Mouse (Mus musculus) lung, embryonic 14.5 days (tissue): ENCODE data around the gene Pnpla1. TPM values are rescaled to one million over a fixed set of nuclear protein-coding genes. Genes with fewer than 3 reads are reported as not detected.

Experiments
- ATAC-seq: fragments of 200-750 bp; cut with Nextera tagmentation; 2 replicates; pipeline ENCODE4 v1.8.0; 2017; ENCODE audit warnings: mild to moderate bottlenecking, moderate TSS enrichment, moderate library complexity; ENCODE audit not compliant: insufficient read depth
- DNase-seq: peaks from one replicate; pipeline ENCODE4 v3.0.0-alpha.2; 2015
- H3K27ac ChIP-seq: fragments of 300-500 bp; sonication (generic); 2 replicates; pipeline ENCODE4 v1.5.1; 2014; ENCODE audit warnings: low read depth, mild to moderate bottlenecking, moderate library complexity
- H3K27me3 ChIP-seq: fragments of 300-500 bp; sonication (generic); 2 replicates; pipeline ENCODE4 v1.6.1; 2014; ENCODE audit warnings: low read length, control low read depth; ENCODE audit not compliant: insufficient read depth
- H3K36me3 ChIP-seq: fragments of 300-500 bp; sonication (generic); 2 replicates; pipeline ENCODE4 v1.6.1; 2014; ENCODE audit warnings: control low read depth; ENCODE audit not compliant: insufficient read depth
- H3K4me1 ChIP-seq: fragments of 300-500 bp; sonication (generic); 2 replicates; pipeline ENCODE4 v1.6.1; 2014; ENCODE audit warnings: antibody characterized with exemption, control low read depth; ENCODE audit not compliant: insufficient read depth
- H3K4me2 ChIP-seq: fragments of 300-500 bp; sonication (generic); 2 replicates; pipeline ENCODE4 v1.6.1; 2014; ENCODE audit warnings: mild to moderate bottlenecking
- H3K4me3 ChIP-seq: fragments of 300-500 bp; sonication (generic); 2 replicates; pipeline ENCODE4 v1.5.1; 2014; ENCODE audit warnings: low read depth, low read length
- H3K9ac ChIP-seq: fragments of 300-500 bp; sonication (generic); 2 replicates; pipeline ENCODE4 v1.6.1; 2014
- H3K9me3 ChIP-seq: fragments of 300-500 bp; sonication (generic); 2 replicates; pipeline ENCODE4 v1.6.1; 2016; ENCODE audit warnings: low read depth, low read length, control low read depth
- CTCF ChIP-seq: IDR thresholded peaks from 2 replicates; pipeline ENCODE4 v1.5.1; 2016; ENCODE audit warnings: antibody characterized with exemption, low read depth
- WGBS: fragments of 180-500 bp; shearing (Covaris S2); extraction: QIAGEN DNeasy Blood & Tissue Kit; methylation state at CpG from one replicate; pipeline ENCODE4 v1.1.7; 2014; 5-methylcytosine and 5-hydroxymethylcytosine counted together
- polyA plus RNA-seq: library from polyadenylated mRNA; unstranded; fragments of >200 nt; fragmentation: Nextera tagmentation; extraction: Ambion mirVana; gene quantifications from 2 replicates; pipeline ENCODE4 v1.2.1, GENCODE M21; 2014

The Pnpla1 gene
- polyA plus RNA-seq, 1 experiment from 2014 or later, result 0.05 TPM

- H3K36me3 ChIP-seq, result no peaks in the 10 kb centered on the region
- peaks cover 11% of the 10 kb centered on the region; the same call in 1 of the 2 replicates for H3K27me3 ChIP-seq
- no peak for DNase-seq
- no peaks in the 10 kb centered on the region for H3K9me3 ChIP-seq
- H3K4me3 ChIP-seq, result no peak overlapping the region
- H3K4me1 ChIP-seq, result no peaks in the 10 kb centered on the region
- WGBS, result 22% methylated on average over 7 of the region's 7 CpGs
- no peak overlapping the region for H3K9ac ChIP-seq
- no peak overlapping the region for H3K27ac ChIP-seq
- peak; percentile 41; the same call in 1 of the 2 replicates for TF ChIP-seq CTCF
- ATAC-seq, result no peak
- H3K4me2 ChIP-seq, result peak overlapping the region; percentile 53
Measured at GRCm38 (mm10) chr17:28910139-28910538, 51.9 kb downstream of the Pnpla1 start.

GRCm38 (mm10) chr17:28913200-28913599, 55.0 kb downstream of the Pnpla1 start:
- ATAC-seq, result no peak
- Histone ChIP-seq H3K4me3 (no peak overlapping the region), H3K9ac (no peak overlapping the region), H3K27ac (no peak overlapping the region), H3K4me2 (no peak overlapping the region), H3K36me3 (no peaks in the 10 kb centered on the region), H3K4me1 (no peaks in the 10 kb centered on the region), H3K9me3 (no peaks in the 10 kb centered on the region), H3K27me3 (peaks cover 11% of the 10 kb centered on the region; the same call in 1 of the 2 replicates)
- peak; percentile 51 for DNase-seq
- no peak for TF ChIP-seq CTCF
- WGBS, result 41% methylated on average over 5 of the region's 5 CpGs

GRCm38 (mm10) chr17:28913940-28914339, 55.7 kb downstream of the Pnpla1 start:
- H3K9ac ChIP-seq, result no peak overlapping the region
- no peaks in the 10 kb centered on the region for H3K9me3 ChIP-seq
- WGBS, result 54% methylated on average over 6 of the region's 6 CpGs
- no peak for TF ChIP-seq CTCF
- H3K4me3 ChIP-seq, result no peak overlapping the region
- no peaks in the 10 kb centered on the region for H3K4me1 ChIP-seq
- peaks cover 9% of the 10 kb centered on the region; the same call in 1 of the 2 replicates for H3K27me3 ChIP-seq
- H3K36me3 ChIP-seq, result no peaks in the 10 kb centered on the region
- no peak overlapping the region for H3K4me2 ChIP-seq
- no peak for ATAC-seq
- no peak overlapping the region for H3K27ac ChIP-seq
- DNase-seq, result no peak

GRCm38 (mm10) chr17:28915060-28915628, 56.9 kb downstream of the Pnpla1 start, which contains the start of gene 4930539E08Rik:
Gene 4930539E08Rik, minus strand, starts transcription at chr17:28915324.
- no peak for TF ChIP-seq CTCF
- Histone ChIP-seq H3K27me3 (peaks cover 2% of the 10 kb centered on the region; the same call in 1 of the 2 replicates), H3K4me2 (no peak within 1 kb of the TSS), H3K27ac (no peak within 1 kb of the TSS), H3K4me1 (no peaks in the 10 kb centered on the region), H3K36me3 (no peaks in the 10 kb centered on the region), H3K4me3 (no peak within 1 kb of the TSS), H3K9me3 (no peaks in the 10 kb centered on the region), H3K9ac (no peak within 1 kb of the TSS)
- ATAC-seq, result no peak
- 65% methylated on average over 12 of the region's 12 CpGs for WGBS
- DNase-seq, result no peak

- DNase-seq, result no peak
- Histone ChIP-seq H3K27ac (no peak overlapping the region), H3K36me3 (no peaks in the 10 kb centered on the region), H3K4me1 (no peaks in the 10 kb centered on the region), H3K9ac (no peak overlapping the region), H3K27me3 (no peaks in the 10 kb centered on the region), H3K4me2 (no peak overlapping the region), H3K9me3 (no peaks in the 10 kb centered on the region), H3K4me3 (no peak overlapping the region)
- TF ChIP-seq CTCF, result no peak
- WGBS, result 100% methylated on average over 1 of the region's 1 CpGs
- ATAC-seq, result no peak
Measured at GRCm38 (mm10) chr17:28916520-28916919, 58.3 kb downstream of the Pnpla1 start.

- Histone ChIP-seq H3K27ac (no peak overlapping the region), H3K27me3 (no peaks in the 10 kb centered on the region), H3K9me3 (no peaks in the 10 kb centered on the region), H3K4me3 (no peak overlapping the region), H3K4me2 (no peak overlapping the region), H3K9ac (no peak overlapping the region), H3K4me1 (no peaks in the 10 kb centered on the region), H3K36me3 (no peaks in the 10 kb centered on the region)
- no peak for TF ChIP-seq CTCF
- no peak for DNase-seq
- 55% methylated on average over 8 of the region's 8 CpGs for WGBS
- ATAC-seq, result no peak
Measured at GRCm38 (mm10) chr17:28921086-28921485, 62.9 kb downstream of the Pnpla1 start.

GRCm38 (mm10) chr17:28922096-28922495, 63.9 kb downstream of the Pnpla1 start:
- Histone ChIP-seq H3K27ac (no peak overlapping the region), H3K9me3 (no peaks in the 10 kb centered on the region), H3K4me1 (no peaks in the 10 kb centered on the region), H3K27me3 (no peaks in the 10 kb centered on the region), H3K9ac (no peak overlapping the region), H3K4me3 (no peak overlapping the region), H3K4me2 (no peak overlapping the region), H3K36me3 (no peaks in the 10 kb centered on the region)
- ATAC-seq, result no peak
- TF ChIP-seq CTCF, result no peak
- no peak for DNase-seq
- 53% methylated on average over 6 of the region's 6 CpGs for whole genome bisulfite sequencing
